Mouse (Mus musculus) gastrocnemius, postnatal 25 days (tissue): ENCODE measurements around the gene Nipal4. TPM values are rescaled to one million over a fixed set of nuclear protein-coding genes. Genes with fewer than 3 reads are reported as not detected.
"Not testable (repeated sequence)": the region's sequence is repeated elsewhere in the genome, so short reads cannot be mapped to it uniquely, and the experiment has no call there.

Experiments used
- DNase-seq: peaks from one replicate; pipeline ENCODE4 v3.0.0; 2022
- long read RNA-seq, 2 experiments: library from polyadenylated mRNA; stranded (forward); transcript quantifications; one replicate each; pipeline ENCODE4 v2.0.0; 2021
- total RNA-seq, 2 experiments: library from RNA; stranded (reverse); gene quantifications; 1 replicate in 1 of 2; 2 replicates in 1 of 2; pipeline ENCODE4 v1.2.3; 2021

Gene Nipal4
- total RNA-seq = not detected
- long read RNA-seq, experiment 1 = 0 reads
- long read RNA-seq, experiment 2 = 0 reads

DNA sequence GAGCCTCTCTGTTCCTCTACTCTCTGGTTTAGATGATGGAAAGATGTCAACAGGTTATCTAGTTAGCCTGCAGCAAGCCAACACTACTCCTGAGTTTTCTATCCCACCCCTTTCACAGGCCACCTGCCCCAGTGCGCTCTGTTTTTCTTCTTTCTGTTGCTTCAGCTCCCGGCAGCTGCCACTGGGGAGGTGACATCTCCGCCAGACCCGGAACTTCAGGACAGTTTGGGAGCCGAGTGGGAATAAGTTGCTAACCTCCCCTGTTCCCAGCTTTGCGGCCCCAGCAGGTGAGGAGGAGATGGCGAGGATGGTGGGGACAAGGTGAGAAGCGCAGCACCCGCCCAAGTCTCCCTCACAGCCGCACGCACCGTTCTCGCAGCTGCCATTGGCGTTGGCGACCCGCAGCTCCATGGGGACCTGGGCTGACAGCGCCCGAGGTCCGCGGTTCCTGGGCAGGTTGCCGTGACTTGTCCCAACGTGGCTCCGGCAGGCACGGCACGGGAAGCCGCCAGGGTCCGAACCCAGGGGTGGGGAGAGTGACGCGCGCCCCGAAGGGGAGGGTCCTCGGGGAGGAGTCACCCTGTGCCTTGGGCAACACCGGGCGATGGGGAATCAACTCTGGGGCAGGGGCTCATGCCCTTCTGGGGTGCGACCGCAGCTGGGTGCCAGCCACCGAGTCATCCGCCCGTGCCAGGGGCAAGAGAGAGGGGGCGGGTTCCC lies at the start of gene Nipal4:
Nipal4 (minus strand) TSS at position 643 of the 720 bp plus-strand sequence.
- DNase-seq = no peak

DNA sequence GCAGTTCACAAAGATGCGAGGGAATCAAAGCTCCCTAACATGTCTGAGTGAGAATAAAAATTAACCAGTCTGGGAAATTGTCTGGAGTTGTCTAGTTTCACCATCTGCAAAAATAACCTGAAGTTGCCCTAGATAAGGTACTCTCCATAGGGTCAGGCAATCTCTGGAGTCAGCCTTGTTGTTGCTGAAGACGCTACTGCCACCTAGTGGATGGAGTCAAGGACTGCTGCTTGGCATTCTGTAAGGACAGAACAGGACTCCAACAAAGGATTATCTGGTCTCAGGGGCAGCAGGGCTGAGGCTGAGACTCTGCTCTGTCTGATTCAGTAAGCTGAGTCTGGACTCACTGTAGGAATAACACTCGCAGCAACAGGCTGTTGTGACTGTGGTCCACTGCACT lies 49.0 kb upstream of the Nipal4 start:
- DNase-seq = no peak

DNA sequence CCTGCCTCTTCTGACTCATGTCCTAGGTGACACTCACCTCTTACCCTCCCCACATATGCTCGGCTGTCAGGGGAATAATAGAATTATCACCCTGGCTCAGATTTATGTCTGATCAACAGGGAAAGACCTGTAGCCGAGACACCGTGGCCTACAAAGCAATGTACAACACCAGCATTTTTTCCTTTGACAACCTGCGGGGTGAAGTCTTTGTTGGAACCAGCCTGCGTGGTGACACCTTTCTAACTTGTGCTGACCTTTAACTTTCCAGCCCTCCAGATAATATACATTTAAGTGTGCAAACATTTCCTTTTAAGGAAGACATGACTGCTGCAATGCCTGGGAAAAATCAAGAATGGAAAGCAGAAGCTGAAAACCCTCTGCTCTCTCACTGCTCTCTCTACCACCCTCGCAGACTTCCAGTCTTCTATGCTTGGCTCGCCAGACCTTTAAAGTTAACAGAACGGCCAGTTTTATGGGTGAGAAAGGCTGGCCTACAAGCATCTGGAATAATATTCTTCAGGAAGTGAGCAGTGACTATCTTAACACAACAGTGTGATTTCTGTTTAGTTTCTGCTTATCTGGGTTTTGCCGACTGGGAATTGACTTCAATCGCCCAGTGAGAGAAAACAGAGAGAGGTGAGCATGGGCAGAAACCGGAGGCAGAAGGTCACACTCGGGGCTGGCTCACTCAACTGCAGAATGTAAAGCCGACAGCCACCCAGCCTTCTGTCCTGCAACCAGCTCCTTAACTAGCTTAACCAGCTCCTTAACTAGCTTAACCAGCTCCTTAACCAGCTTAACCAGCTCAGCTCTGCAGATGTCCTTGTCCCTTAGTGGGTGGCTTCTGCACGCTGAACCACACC lies 48.3 kb upstream of the Nipal4 start:
- DNase-seq = no peak

- DNase-seq = no peak
These were observed 47.5 kb upstream of the Nipal4 start for GRCm38 (mm10) chr11:46213844-46214243.

GRCm38 (mm10) chr11:46211858-46212257 lies 45.5 kb upstream of the Nipal4 start:
- no peak for DNase-seq

GRCm38 (mm10) chr11:46209884-46210283 lies 43.6 kb upstream of the Nipal4 start:
- no peak for DNase-seq

GRCm38 (mm10) chr11:46205639-46206409 lies 39.5 kb upstream of the Nipal4 start:
- no peak for DNase-seq

GRCm38 (mm10) chr11:46204841-46205240 lies 38.5 kb upstream of the Nipal4 start:
- DNase-seq = no peak

- DNase-seq = no peak
These were observed 36.2 kb upstream of the Nipal4 start for GRCm38 (mm10) chr11:46202547-46202887.

- DNase-seq = no peak
These were observed 35.6 kb upstream of the Nipal4 start for GRCm38 (mm10) chr11:46201636-46202546.

DNA sequence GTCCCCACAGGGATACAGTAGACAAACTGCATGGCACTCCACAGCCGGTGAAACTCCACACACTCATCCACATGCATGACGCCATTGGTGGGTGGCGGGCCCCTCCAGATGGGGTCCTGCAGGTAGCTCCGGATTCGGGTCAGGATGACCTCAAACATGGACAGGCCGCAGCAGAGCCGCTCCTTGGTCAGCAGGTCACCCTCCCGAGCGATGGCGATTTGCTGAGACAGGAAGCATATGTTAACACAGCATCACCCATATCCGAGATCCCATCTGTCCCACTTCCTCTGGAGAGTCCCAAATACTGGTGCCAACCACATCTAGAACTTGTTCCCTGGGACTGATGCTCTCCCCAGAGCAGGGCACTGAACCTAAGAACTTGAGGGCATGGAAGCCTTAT lies 34.4 kb upstream of the Nipal4 start:
- no peak for DNase-seq

DNA sequence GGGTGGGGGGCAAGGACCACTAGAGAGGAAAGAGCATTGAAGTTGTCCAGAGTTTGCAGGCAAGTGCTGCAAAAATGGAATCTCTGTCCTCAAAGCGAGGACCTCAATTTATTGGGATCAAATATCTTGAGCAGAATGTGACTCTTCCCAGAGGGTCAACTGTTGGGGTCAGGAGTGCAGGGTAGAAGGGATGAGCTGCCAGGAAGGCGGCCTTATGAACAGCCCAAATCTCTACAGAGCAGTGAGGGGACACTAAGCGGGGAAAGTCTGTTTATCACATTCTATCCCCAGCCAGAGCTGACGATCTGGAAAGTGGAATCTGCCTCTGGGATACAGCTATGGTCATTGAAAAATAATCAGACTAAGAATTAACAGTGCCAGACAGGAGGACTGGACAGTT lies 27.9 kb upstream of the Nipal4 start:
- no peak for DNase-seq

- no peak for DNase-seq
These were observed 22.0 kb upstream of the Nipal4 start for GRCm38 (mm10) chr11:46188283-46188682.

- DNase-seq = no peak
These were observed 19.2 kb upstream of the Nipal4 start for GRCm38 (mm10) chr11:46185486-46185885.

GRCm38 (mm10) chr11:46184946-46185345 lies 18.6 kb upstream of the Nipal4 start:
- DNase-seq = no peak

GRCm38 (mm10) chr11:46182031-46182430 lies 15.7 kb upstream of the Nipal4 start:
- DNase-seq = not testable (repeated sequence)

GRCm38 (mm10) chr11:46177246-46178043 lies 11.1 kb upstream of the Nipal4 start:
- no peak for DNase-seq

GRCm38 (mm10) chr11:46176155-46176554 lies 9.8 kb upstream of the Nipal4 start:
- no peak for DNase-seq

DNA sequence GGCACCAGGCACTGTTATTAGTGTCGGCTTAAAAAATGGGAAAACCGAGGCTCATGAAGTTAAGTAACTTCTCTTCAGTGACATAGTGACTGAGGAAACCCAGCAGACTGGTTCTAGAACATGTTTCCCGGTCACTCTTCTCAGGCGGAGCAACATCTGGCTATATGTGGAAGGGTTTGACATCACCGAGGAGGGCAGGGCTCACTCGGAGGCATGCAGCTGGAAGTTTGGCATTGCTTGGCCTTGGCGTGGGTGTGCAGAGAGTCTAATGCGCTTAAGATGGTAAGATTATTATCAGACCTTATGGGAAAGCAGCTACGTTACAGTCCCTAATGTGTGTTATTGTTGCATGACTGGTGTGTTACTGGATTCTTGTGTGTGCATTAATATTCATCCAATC lies 5.8 kb upstream of the Nipal4 start:
- DNase-seq = no peak

GRCm38 (mm10) chr11:46169908-46170307 lies 3.6 kb upstream of the Nipal4 start:
- no peak for DNase-seq

GRCm38 (mm10) chr11:46168506-46168905 lies 2.2 kb upstream of the Nipal4 start:
- no peak for DNase-seq
